Mouse (Mus musculus) ES-Bruce4 (cell line): ENCODE data around the gene Prss23. TPM values are rescaled to one million over a fixed set of nuclear protein-coding genes. Genes with fewer than 3 reads are reported as not detected.
A peak's percentile ranks its signal among the peaks of the same experiment; 100 is the strongest.

Experiments used
- H3K27ac ChIP-seq: 2 replicates; pipeline ENCODE4 v1.5.1; 2012; ENCODE audit warnings: low read length, inconsistent platforms; ENCODE audit not compliant: insufficient read depth
- H3K27me3 ChIP-seq: 2 replicates; pipeline ENCODE4 v1.6.1; 2012; ENCODE audit warnings: mild to moderate bottlenecking, low read length, inconsistent platforms; ENCODE audit not compliant: control insufficient read depth, poor library complexity, insufficient read depth, severe bottlenecking
- H3K36me3 ChIP-seq: 2 replicates; pipeline ENCODE4 v1.6.1; 2012; ENCODE audit warnings: inconsistent platforms, mild to moderate bottlenecking, low read length, moderate library complexity; ENCODE audit not compliant: control insufficient read depth, poor library complexity, insufficient read depth, severe bottlenecking
- H3K4me1 ChIP-seq: one replicate; pipeline ENCODE4 v1.8.1; 2011; ENCODE audit warnings: low read length; ENCODE audit not compliant: control insufficient read depth, insufficient read depth
- H3K4me3 ChIP-seq: 2 replicates; pipeline ENCODE4 v1.5.1; 2011; ENCODE audit warnings: low read depth, mild to moderate bottlenecking, low read length
- H3K9ac ChIP-seq: 2 replicates; pipeline ENCODE4 v1.6.1; 2012; ENCODE audit warnings: low read depth, mild to moderate bottlenecking, inconsistent platforms; ENCODE audit not compliant: poor library complexity, severe bottlenecking
- H3K9me3 ChIP-seq: replicated peaks from 2 replicates; pipeline ENCODE4 v1.6.1; 2012; ENCODE audit warnings: mild to moderate bottlenecking, low read length, inconsistent platforms; ENCODE audit not compliant: control insufficient read depth, poor library complexity, insufficient read depth, severe bottlenecking
- CTCF ChIP-seq: IDR thresholded peaks from one replicate; pipeline ENCODE4 v1.8.1; 2011; ENCODE audit warnings: low read depth, low read length
- EP300 ChIP-seq: IDR thresholded peaks from 2 replicates; pipeline ENCODE4 v1.6.1; 2011; ENCODE audit warnings: low read depth, low read length; ENCODE audit not compliant: insufficient read depth
- POLR2A ChIP-seq: IDR thresholded peaks from one replicate; pipeline ENCODE4 v1.8.1; 2011; ENCODE audit warnings: low read length; ENCODE audit not compliant: insufficient read depth
- polyA plus RNA-seq: library from polyadenylated mRNA; stranded (reverse); fragments of >200 nt; gene quantifications from 2 replicates; pipeline ENCODE4 v1.2.4, GENCODE M21; 2011; ENCODE audit warnings: low read depth; ENCODE audit not compliant: missing spikeins, insufficient read depth, insufficient read length

Prss23 gene
- polyA plus RNA-seq, 1 experiment, result 51.3 TPM

- Histone ChIP-seq H3K27ac (no peak overlapping the region), H3K4me3 (no peak overlapping the region), H3K27me3 (no peaks in the 10 kb centered on the region), H3K9me3 (no peaks in the 10 kb centered on the region), H3K9ac (no peak overlapping the region), H3K4me1 (no peaks in the 10 kb centered on the region), H3K36me3 (no peaks in the 10 kb centered on the region)
- TF ChIP-seq CTCF (no peak), EP300 (no peak), POLR2A (no peak)
Measured at GRCm38 (mm10) chr7:89483769-89484568, 43.0 kb downstream of the Prss23 start.

DNA sequence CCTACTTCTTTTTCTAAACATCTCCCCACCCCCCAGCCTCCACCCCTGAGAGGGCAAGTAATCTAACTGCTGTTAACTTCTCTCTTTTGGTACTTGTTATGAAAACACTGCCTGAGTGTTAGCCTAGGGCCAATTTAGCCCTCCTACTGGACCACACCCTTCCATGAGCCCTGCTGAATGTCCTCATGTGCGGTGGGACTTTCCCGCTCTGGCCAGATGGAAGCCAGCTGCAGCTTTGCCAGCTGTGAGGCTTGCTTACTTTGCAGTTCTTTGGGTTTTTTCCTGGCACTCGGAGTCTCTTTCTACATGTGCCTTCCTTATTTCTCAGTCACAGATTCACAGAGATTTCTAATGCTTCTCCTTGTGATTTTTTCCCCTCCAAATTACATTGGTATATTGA lies 45.3 kb downstream of the Prss23 start:
- H3K27me3 ChIP-seq, result no peaks in the 10 kb centered on the region
- H3K9me3 ChIP-seq, result no peaks in the 10 kb centered on the region
- no peak overlapping the region for H3K4me3 ChIP-seq
- H3K27ac ChIP-seq, result no peak overlapping the region
- no peak for TF ChIP-seq POLR2A
- no peak for TF ChIP-seq CTCF
- peak; percentile 49; the same call in 1 of the 2 replicates for TF ChIP-seq EP300
- no peaks in the 10 kb centered on the region for H3K36me3 ChIP-seq
- no peak overlapping the region for H3K9ac ChIP-seq
- no peaks in the 10 kb centered on the region for H3K4me1 ChIP-seq

DNA sequence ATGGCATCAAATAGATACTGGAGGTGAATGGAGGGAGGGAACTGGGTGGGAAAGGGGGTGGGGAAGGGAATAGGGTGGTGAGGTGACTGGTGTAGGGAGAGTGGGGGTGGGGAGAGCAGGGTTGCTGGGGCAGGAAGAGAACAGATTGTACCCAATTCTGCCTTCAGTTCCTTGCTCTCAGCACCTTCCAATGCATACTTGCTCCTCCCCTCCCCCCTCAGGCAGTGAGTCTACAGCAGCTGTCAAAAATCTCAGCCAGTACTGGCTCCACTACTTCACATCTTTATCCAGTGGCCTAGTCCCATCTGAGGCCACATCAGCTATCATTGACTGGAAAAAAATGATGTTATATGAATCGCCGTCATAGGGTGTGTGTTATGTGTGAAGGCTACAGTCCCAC lies 48.5 kb downstream of the Prss23 start:
- H3K27ac ChIP-seq, result no peak overlapping the region
- H3K9ac ChIP-seq, result no peak overlapping the region
- H3K9me3 ChIP-seq, result no peaks in the 10 kb centered on the region
- H3K4me1 ChIP-seq, result no peaks in the 10 kb centered on the region
- H3K36me3 ChIP-seq, result no peaks in the 10 kb centered on the region
- 0 out of 2 replicates have a peak, but pooled peaks cover 2% of the 10 kb centered on the region for H3K27me3 ChIP-seq
- H3K4me3 ChIP-seq, result no peak overlapping the region
- TF ChIP-seq CTCF, result no peak
- TF ChIP-seq POLR2A, result no peak

- H3K27me3 ChIP-seq, result 0 out of 2 replicates have a peak, but pooled peaks cover 2% of the 10 kb centered on the region
- no peak overlapping the region for H3K9ac ChIP-seq
- H3K4me3 ChIP-seq, result no peak overlapping the region
- H3K9me3 ChIP-seq, result no peaks in the 10 kb centered on the region
- H3K27ac ChIP-seq, result no peak overlapping the region
- H3K36me3 ChIP-seq, result no peaks in the 10 kb centered on the region
- H3K4me1 ChIP-seq, result no peaks in the 10 kb centered on the region
- TF ChIP-seq EP300 (no peak), POLR2A (no peak), CTCF (peak; percentile 19)
Measured at GRCm38 (mm10) chr7:89477294-89477999, 49.5 kb downstream of the Prss23 start.

- H3K4me1 ChIP-seq, result no peaks in the 10 kb centered on the region
- TF ChIP-seq CTCF, result peak; percentile 32
- no peak for TF ChIP-seq EP300
- H3K27ac ChIP-seq, result no peak overlapping the region
- no peaks in the 10 kb centered on the region for H3K9me3 ChIP-seq
- no peak overlapping the region for H3K4me3 ChIP-seq
- no peak overlapping the region for H3K9ac ChIP-seq
- no peaks in the 10 kb centered on the region for H3K36me3 ChIP-seq
- H3K27me3 ChIP-seq, result 0 out of 2 replicates have a peak, but pooled peaks cover 2% of the 10 kb centered on the region
Measured at GRCm38 (mm10) chr7:89473442-89473841, 53.5 kb downstream of the Prss23 start.

- H3K9me3 ChIP-seq, result no peaks in the 10 kb centered on the region
- no peak overlapping the region for H3K27ac ChIP-seq
- H3K36me3 ChIP-seq, result no peaks in the 10 kb centered on the region
- H3K4me3 ChIP-seq, result no peak overlapping the region
- no peaks in the 10 kb centered on the region for H3K4me1 ChIP-seq
- TF ChIP-seq POLR2A, result no peak
- TF ChIP-seq CTCF, result no peak
- no peak for TF ChIP-seq EP300
- H3K9ac ChIP-seq, result no peak overlapping the region
- no peaks in the 10 kb centered on the region for H3K27me3 ChIP-seq
Measured at GRCm38 (mm10) chr7:89463775-89464592, 63.0 kb downstream of the Prss23 start.
